Mouse (Mus musculus) cerebellum, postnatal 10 days (tissue): ENCODE measurements around the gene Arpc5.

ENCODE experiments used
- DNase-seq, 2 experiments: peaks; one replicate each; pipeline ENCODE4 v3.0.0; 2021; ENCODE audit warnings: mixed read lengths in 2 of 2

Gene Arpc5

DNA sequence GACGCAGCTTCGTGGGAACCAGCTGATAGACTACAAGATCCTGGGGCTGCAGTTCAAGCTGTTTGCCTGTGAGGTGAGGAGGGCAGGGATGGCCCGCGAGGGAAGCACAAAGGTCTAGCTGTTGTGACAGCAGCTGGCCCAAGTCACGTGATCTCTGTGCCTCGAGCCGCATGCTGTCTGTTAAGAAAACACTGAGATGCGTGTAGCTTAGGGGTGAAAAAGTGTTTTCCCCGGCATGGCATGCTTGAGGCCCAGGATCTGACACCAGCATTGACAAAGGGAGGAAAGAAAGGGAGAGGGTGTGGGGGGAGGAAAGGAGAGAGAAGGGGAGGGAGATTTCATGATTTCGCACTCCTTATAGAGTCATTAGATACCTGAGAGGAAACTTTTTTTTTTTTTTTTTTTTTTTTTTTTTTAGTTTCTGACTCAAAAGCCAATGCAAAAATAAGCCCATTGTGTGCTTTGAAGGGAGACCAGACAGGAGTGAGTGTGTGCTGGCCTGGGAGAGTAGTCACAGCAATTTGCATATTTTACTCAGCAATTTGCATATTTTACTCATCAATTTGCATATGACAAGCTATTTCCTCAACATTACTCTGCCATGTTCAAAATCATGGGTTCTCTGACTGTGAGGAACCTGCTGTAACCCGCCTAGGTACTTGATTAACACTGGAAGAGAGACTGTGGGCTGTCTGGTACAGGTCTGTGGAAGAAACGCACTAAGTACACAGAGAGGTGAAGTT, 50.9 kb downstream of the Arpc5 start:
- peak in 1 of 2 experiments; percentile 33 for DNase-seq

DNA sequence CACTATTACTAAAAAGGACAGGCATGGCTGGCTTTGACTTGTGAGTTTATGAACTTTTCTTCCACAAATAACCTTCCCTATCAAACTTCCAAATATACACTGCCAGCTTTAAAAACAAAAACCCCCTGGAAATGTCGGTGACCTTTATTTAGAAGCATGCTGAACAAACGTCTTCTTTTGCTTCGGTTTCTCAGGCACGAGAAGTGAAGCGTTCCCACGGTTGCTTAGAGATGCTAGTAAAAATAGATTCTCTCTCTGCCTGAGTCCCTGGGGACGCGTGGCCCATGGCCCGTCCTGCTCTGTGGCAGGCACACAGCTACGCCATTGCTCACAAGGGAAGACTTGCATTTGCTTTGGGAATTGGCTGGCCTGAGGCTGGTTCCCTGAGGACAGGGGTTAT, 51.5 kb downstream of the Arpc5 start:
- peak; percentile 30 to 60 for DNase-seq

GRCm38 (mm10) chr1:152819558-152819957, 53.2 kb downstream of the Arpc5 start:
- no peak for DNase-seq

GRCm38 (mm10) chr1:152820911-152821695, 54.8 kb downstream of the Arpc5 start:
- no peak for DNase-seq

GRCm38 (mm10) chr1:152821746-152822145, 55.4 kb downstream of the Arpc5 start:
- DNase-seq = no peak

DNA sequence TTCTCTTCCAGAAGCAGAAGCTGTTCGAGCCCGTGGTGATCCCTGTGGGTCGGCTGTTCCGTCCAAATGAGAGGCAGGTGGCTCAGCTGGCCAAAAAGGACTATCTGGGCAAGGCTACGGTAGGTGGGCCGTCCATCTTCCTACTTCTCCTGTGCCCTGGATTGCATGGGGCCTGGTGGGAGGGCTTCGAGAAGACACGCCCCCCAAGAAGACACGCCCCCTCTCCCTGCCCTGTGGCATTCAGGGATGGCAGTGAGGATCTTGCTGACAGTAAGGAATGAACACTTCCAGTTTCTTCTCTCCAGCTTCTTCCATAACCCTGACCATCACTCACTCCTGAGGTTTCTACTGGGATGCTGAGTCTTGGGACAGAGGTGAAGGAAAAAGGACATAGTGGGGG, 57.9 kb downstream of the Arpc5 start:
- no peak for DNase-seq
